Mouse (Mus musculus): Measurements from ENCODE around the gene Hoxa2. TPM values are rescaled to one million over a fixed set of nuclear protein-coding genes. Genes with fewer than 3 reads are reported as not detected.

The Hoxa2 gene
- total and polyA plus RNA-seq, 3 experiments: not detected

- no peak for DNase-seq (ENCODE audit: low spot score)
- TF ChIP-seq CTCF (IDR thresholded peaks at IDR 0.05; ENCODE audit: low read depth, low read length) (no peak), GATA2 (IDR thresholded peaks at IDR 0.05; ENCODE audit: borderline replicate concordance, low read depth, low read length) (no peak), TAL1 (conservative IDR thresholded peaks at IDR 0.05; ENCODE audit: low read depth, low read length) (no peak), GATA1 (IDR thresholded peaks at IDR 0.05; ENCODE audit: borderline replicate concordance, low read length) (no peak), POLR2AphosphoS5 (IDR thresholded peaks at IDR 0.05; ENCODE audit: insufficient replicate concordance, low read depth, low read length) (no peak)
- H3K9me3 ChIP-seq (replicated peaks): no peaks in the 10 kb centered on the region
- H3K4me3 ChIP-seq (ENCODE audit: low read depth, low read length): no peak overlapping the region
- ATAC-seq (ENCODE audit: extremely low read depth, insufficient number of reproducible peaks, low FRiP score, poor library complexity, severe bottlenecking): no peak
- H3K36me3 ChIP-seq (replicated peaks): no peaks in the 10 kb centered on the region
- H3K4me1 ChIP-seq (ENCODE audit: insufficient read depth, low read depth, low read length): no peaks in the 10 kb centered on the region
- H3K27me3 ChIP-seq (ENCODE audit: insufficient read depth, low read length): peaks cover 3% of the 10 kb centered on the region; the same call in 1 of the 2 replicates
Measured at GRCm38 (mm10) chr6:52118903-52119635, 45.6 kb downstream of the Hoxa2 start.

GRCm38 (mm10) chr6:52115899-52116298, 48.7 kb downstream of the Hoxa2 start:
- DNase-seq (ENCODE audit: low spot score) (no peak), ATAC-seq (ENCODE audit: extremely low read depth, insufficient number of reproducible peaks, low FRiP score, poor library complexity, severe bottlenecking) (no peak)
- TF ChIP-seq GATA1 (IDR thresholded peaks at IDR 0.05; ENCODE audit: borderline replicate concordance, low read length) (no peak), CTCF (IDR thresholded peaks at IDR 0.05; ENCODE audit: low read depth, low read length) (no peak), GATA2 (IDR thresholded peaks at IDR 0.05; ENCODE audit: borderline replicate concordance, low read depth, low read length) (no peak), POLR2AphosphoS5 (IDR thresholded peaks at IDR 0.05; ENCODE audit: insufficient replicate concordance, low read depth, low read length) (no peak)
- Histone ChIP-seq H3K4me3 (ENCODE audit: low read depth, low read length) (no peak overlapping the region), H3K4me1 (ENCODE audit: insufficient read depth, low read depth, low read length) (no peaks in the 10 kb centered on the region), H3K9me3 (replicated peaks) (no peaks in the 10 kb centered on the region), H3K36me3 (replicated peaks) (no peaks in the 10 kb centered on the region), H3K27me3 (ENCODE audit: insufficient read depth, low read length) (peaks cover 3% of the 10 kb centered on the region; the same call in 1 of the 2 replicates)

Other genes starting within 250 kb of the Hoxa2 start
- 26.6 and 32.7 TPM in 2 replicates for gene Skap2, start 152.3 kb downstream of the Hoxa2 start, total RNA-seq (2014; fragmentation: Nextera tagmentation)
- 143 and 163 TPM in 2 replicates for gene Skap2, start 152.3 kb downstream of the Hoxa2 start, total RNA-seq (2017)
- 4.7 and 5.2 TPM in 2 replicates for gene Skap2, start 152.3 kb downstream of the Hoxa2 start, polyA plus RNA-seq (2012)
- not detected in 2 replicates for gene Hoxa1, start 6.5 kb downstream of the Hoxa2 start, total RNA-seq (2014; fragmentation: Nextera tagmentation)
- 0.22 TPM in 1 of 2 replicates, not detected in the other for gene Hoxa1, start 6.5 kb downstream of the Hoxa2 start, total RNA-seq (2017)
- not detected in 2 replicates for gene Hoxa1, start 6.5 kb downstream of the Hoxa2 start, polyA plus RNA-seq (2012)
- not detected in 2 replicates for gene 5730596B20Rik, start 12.7 kb upstream of the Hoxa2 start, total RNA-seq (2014; fragmentation: Nextera tagmentation)
- gene 5730596B20Rik, start 12.7 kb upstream of the Hoxa2 start, total RNA-seq (2017): 0.05 and 0.06 TPM in 2 replicates
- gene 5730596B20Rik, start 12.7 kb upstream of the Hoxa2 start, polyA plus RNA-seq (2012): not detected in 2 replicates
- not detected in 2 replicates for gene Hoxa4, start 26.9 kb upstream of the Hoxa2 start, total RNA-seq (2014; fragmentation: Nextera tagmentation)
- not detected in 2 replicates for gene Hoxa4, start 26.9 kb upstream of the Hoxa2 start, total RNA-seq (2017)
- not detected in 2 replicates for gene Hoxa4, start 26.9 kb upstream of the Hoxa2 start, polyA plus RNA-seq (2012)
- not detected in 2 replicates for gene Hoxa5, start 39.8 kb upstream of the Hoxa2 start, total RNA-seq (2014; fragmentation: Nextera tagmentation)
- 0.05 and 0.06 TPM in 2 replicates for gene Hoxa5, start 39.8 kb upstream of the Hoxa2 start, total RNA-seq (2017)
- gene Hoxa5, start 39.8 kb upstream of the Hoxa2 start, polyA plus RNA-seq (2012): not detected in 2 replicates
- gene Hoxa6, start 43.9 kb upstream of the Hoxa2 start, total RNA-seq (2014; fragmentation: Nextera tagmentation): not detected in 2 replicates
- gene Hoxa6, start 43.9 kb upstream of the Hoxa2 start, total RNA-seq (2017): 0.16 TPM in 1 of 2 replicates, not detected in the other
- gene Hoxa6, start 43.9 kb upstream of the Hoxa2 start, polyA plus RNA-seq (2012): not detected in 2 replicates
- gene Hoxa3, start 48.5 kb upstream of the Hoxa2 start, total RNA-seq (2014; fragmentation: Nextera tagmentation): not detected in 2 replicates
- gene Hoxa3, start 48.5 kb upstream of the Hoxa2 start, total RNA-seq (2017): 0.16 and 0.17 TPM in 2 replicates
- gene Hoxa3, start 48.5 kb upstream of the Hoxa2 start, polyA plus RNA-seq (2012): not detected in 2 replicates
- not detected in 2 replicates for gene Gm28308, start 48.5 kb upstream of the Hoxa2 start, total RNA-seq (2014; fragmentation: Nextera tagmentation)
- gene Gm28308, start 48.5 kb upstream of the Hoxa2 start, total RNA-seq (2017): not detected in 2 replicates
- gene Gm28308, start 48.5 kb upstream of the Hoxa2 start, polyA plus RNA-seq (2012): not detected in 2 replicates
- not detected in 2 replicates for gene Hoxa7, start 57.0 kb upstream of the Hoxa2 start, total RNA-seq (2014; fragmentation: Nextera tagmentation)
- gene Hoxa7, start 57.0 kb upstream of the Hoxa2 start, total RNA-seq (2017): 0.23 and 0.66 TPM in 2 replicates
- 0.11 TPM in 1 of 2 replicates, not detected in the other for gene Hoxa7, start 57.0 kb upstream of the Hoxa2 start, polyA plus RNA-seq (2012)
- gene Hoxa9, start 66.3 kb upstream of the Hoxa2 start, total RNA-seq (2014; fragmentation: Nextera tagmentation): not detected in 2 replicates
- 0.05 and 0.12 TPM in 2 replicates for gene Hoxa9, start 66.3 kb upstream of the Hoxa2 start, total RNA-seq (2017)
- not detected in 2 replicates for gene Hoxa9, start 66.3 kb upstream of the Hoxa2 start, polyA plus RNA-seq (2012)
- not detected in 2 replicates for gene Hoxa10, start 76.0 kb upstream of the Hoxa2 start, total RNA-seq (2014; fragmentation: Nextera tagmentation)
- gene Hoxa10, start 76.0 kb upstream of the Hoxa2 start, total RNA-seq (2017): 0.05 TPM in 1 of 2 replicates, not detected in the other
- not detected in 2 replicates for gene Hoxa10, start 76.0 kb upstream of the Hoxa2 start, polyA plus RNA-seq (2012)
- not detected in 2 replicates for gene Hoxa11, start 81.0 kb upstream of the Hoxa2 start, total RNA-seq (2014; fragmentation: Nextera tagmentation)
- 0.12 TPM in 1 of 2 replicates, not detected in the other for gene Hoxa11, start 81.0 kb upstream of the Hoxa2 start, total RNA-seq (2017)
- gene Hoxa11, start 81.0 kb upstream of the Hoxa2 start, polyA plus RNA-seq (2012): not detected in 2 replicates
- not detected in 2 replicates for gene Hoxa13, start 96.0 kb upstream of the Hoxa2 start, total RNA-seq (2014; fragmentation: Nextera tagmentation)
- not detected in 2 replicates for gene Hoxa13, start 96.0 kb upstream of the Hoxa2 start, total RNA-seq (2017)
- gene Hoxa13, start 96.0 kb upstream of the Hoxa2 start, polyA plus RNA-seq (2012): not detected in 2 replicates
- gene Evx1, start 148.7 kb upstream of the Hoxa2 start, total RNA-seq (2014; fragmentation: Nextera tagmentation): not detected in 2 replicates
- gene Evx1, start 148.7 kb upstream of the Hoxa2 start, total RNA-seq (2017): not detected in 2 replicates
- gene Evx1, start 148.7 kb upstream of the Hoxa2 start, polyA plus RNA-seq (2012): not detected in 2 replicates

Measured in G1E (cell line).